ENCODE assay signal across 11 mouse cellular contexts in genomic region chr9:80351295-80351677, GRCm38 (mm10).
A peak's percentile ranks its signal among the peaks of the same experiment; 100 is the strongest.
DNase-seq lines count a peak whose midpoint lies in the region; ATAC-seq lines count a peak whose summit lies in the region.
"Had no signal": no experiment of that assay in that cellular context is flagged by ENCODE, and none has a peak within 500 bp of the region (broad histone marks: within the 10 kb centered on the region; RNA-seq: fewer than 3 reads in every experiment).

No protein-coding gene starts in this region.

- no peaks in the 10 kb centered on the region; the same call in 1 of the 2 replicates for H3K27me3 ChIP-seq in limb, embryonic 12.5 days
- no peaks in the 10 kb centered on the region for H3K27me3 ChIP-seq in limb, embryonic 10.5 days (ENCODE audit: low read depth, poor library complexity, severe bottlenecking)
- peaks cover 40% of the 10 kb centered on the region for H3K27me3 ChIP-seq in forebrain, embryonic 10.5 days (ENCODE audit: poor library complexity, severe bottlenecking)
- no peaks in the 10 kb centered on the region for H3K27me3 ChIP-seq in hindbrain, embryonic 16.5 days (replicated peaks; ENCODE audit: control insufficient read depth, insufficient read depth, low read length)
- H3K27me3 ChIP-seq in midbrain, embryonic 15.5 days (replicated peaks): no peaks in the 10 kb centered on the region; the same call in 1 of the 2 replicates

- 0 out of 2 replicates have a peak, but pooled peaks cover 3% of the 10 kb centered on the region for H3K4me1 ChIP-seq in limb, embryonic 12.5 days (replicated peaks)
- H3K4me1 ChIP-seq in limb, embryonic 10.5 days: peaks cover 6% of the 10 kb centered on the region; the same call in 1 of the 2 replicates
- H3K4me1 ChIP-seq in forebrain, embryonic 10.5 days: peaks cover 21% of the 10 kb centered on the region
- H3K4me1 ChIP-seq in hindbrain, embryonic 16.5 days (ENCODE audit: control insufficient read depth, insufficient read depth, low read depth, low read length): 0 out of 2 replicates have a peak, but pooled peaks cover 3% of the 10 kb centered on the region
- H3K4me1 ChIP-seq in midbrain, embryonic 15.5 days: peaks cover 7% of the 10 kb centered on the region

- H3K9me3 ChIP-seq in limb, embryonic 12.5 days: no peaks in the 10 kb centered on the region
- no peaks in the 10 kb centered on the region for H3K9me3 ChIP-seq in limb, embryonic 10.5 days (replicated peaks)
- H3K9me3 ChIP-seq in forebrain, embryonic 10.5 days: no peaks in the 10 kb centered on the region
- H3K9me3 ChIP-seq in hindbrain, embryonic 16.5 days (ENCODE audit: control insufficient read depth, low read length): no peaks in the 10 kb centered on the region
- H3K9me3 ChIP-seq in midbrain, embryonic 15.5 days: no peaks in the 10 kb centered on the region
- H3K9me3 ChIP-seq: G1E had no signal

- peak overlapping the region; percentile 45 for H3K4me2 ChIP-seq in limb, embryonic 12.5 days
- H3K4me2 ChIP-seq in hindbrain, embryonic 16.5 days (ENCODE audit: low read length): peak overlapping the region; percentile 49
- H3K4me2 ChIP-seq in midbrain, embryonic 15.5 days: peak overlapping the region; percentile 34

- H3K9ac ChIP-seq in limb, embryonic 12.5 days (replicated peaks): no peak overlapping the region
- H3K9ac ChIP-seq in hindbrain, embryonic 16.5 days (ENCODE audit: low read depth, low read length): no peak overlapping the region
- H3K9ac ChIP-seq in midbrain, embryonic 15.5 days: no peak overlapping the region

- WGBS in limb, embryonic 12.5 days: 64% methylated on average over 7 of the region's 7 CpGs
- 77% methylated on average over 7 of the region's 7 CpGs for whole genome bisulfite sequencing in limb, embryonic 10.5 days
- WGBS in forebrain, embryonic 10.5 days: 54% methylated on average over 7 of the region's 7 CpGs
- WGBS in hindbrain, embryonic 16.5 days: 55% methylated on average over 7 of the region's 7 CpGs
- 46% methylated on average over 7 of the region's 7 CpGs for WGBS in midbrain, embryonic 15.5 days

- no peak for ATAC-seq in limb, embryonic 12.5 days (ENCODE audit: insufficient number of reproducible peaks, insufficient read depth, low FRiP score, low TSS enrichment, low read depth)
- ATAC-seq in hindbrain, embryonic 16.5 days: no peak
- ATAC-seq in midbrain, embryonic 15.5 days (replicated peaks): no peak

- no peak overlapping the region for H3K27ac ChIP-seq in limb, embryonic 12.5 days
- H3K27ac ChIP-seq in limb, embryonic 10.5 days: no peak overlapping the region
- H3K27ac ChIP-seq in forebrain, embryonic 10.5 days: no peak overlapping the region
- H3K27ac ChIP-seq in hindbrain, embryonic 16.5 days (ENCODE audit: low read depth, low read length): no peak overlapping the region
- no peak overlapping the region for H3K27ac ChIP-seq in midbrain, embryonic 15.5 days
- H3K27ac ChIP-seq: macrophage had no signal

- DNase-seq in limb, embryonic 10.5 days (ENCODE audit: low spot score): no peak
- no peak for DNase-seq in forebrain, embryonic 10.5 days (ENCODE audit: extremely low spot score, low spot score)
- DNase-seq in adrenal gland, adult (ENCODE audit: inconsistent age in 2 of 2, low spot score in 1 of 2): no peak
- DNase-seq in cerebellum, adult 18-20 months: no peak
- DNase-seq in urinary bladder, postnatal 14 days (ENCODE audit: low spot score): no peak
- DNase-seq: adrenal gland, postnatal 14 days had no signal

- H3K4me3 ChIP-seq in limb, embryonic 12.5 days (replicated peaks): no peak overlapping the region
- H3K4me3 ChIP-seq in limb, embryonic 10.5 days: no peak overlapping the region
- peak overlapping the region; percentile 37 for H3K4me3 ChIP-seq in forebrain, embryonic 10.5 days
- H3K4me3 ChIP-seq in hindbrain, embryonic 16.5 days (ENCODE audit: low read length): no peak overlapping the region; the same call in 1 of the 2 replicates
- H3K4me3 ChIP-seq in midbrain, embryonic 15.5 days: no peak overlapping the region

- no peaks in the 10 kb centered on the region for H3K36me3 ChIP-seq in limb, embryonic 12.5 days
- no peaks in the 10 kb centered on the region for H3K36me3 ChIP-seq in limb, embryonic 10.5 days
- no peaks in the 10 kb centered on the region for H3K36me3 ChIP-seq in forebrain, embryonic 10.5 days (replicated peaks)
- no peaks in the 10 kb centered on the region for H3K36me3 ChIP-seq in hindbrain, embryonic 16.5 days (ENCODE audit: control insufficient read depth, insufficient read depth, low read length)
- no peaks in the 10 kb centered on the region for H3K36me3 ChIP-seq in midbrain, embryonic 15.5 days (replicated peaks)
- H3K36me3 ChIP-seq: G1E had no signal
